Mouse (Mus musculus) ES-Bruce4 (cell line): ENCODE results near the gene Ccdc190.

ENCODE experiments used
- CTCF ChIP-seq: IDR thresholded peaks from one replicate; pipeline ENCODE4 v1.8.1; 2011; ENCODE audit warnings: low read depth, low read length
- POLR2A ChIP-seq: IDR thresholded peaks from one replicate; pipeline ENCODE4 v1.8.1; 2011; ENCODE audit warnings: low read length; ENCODE audit not compliant: insufficient read depth

GRCm38 (mm10) chr1:169931698-169932097 is 3.2 kb downstream of the Ccdc190 start:
- TF ChIP-seq POLR2A (no peak), CTCF (no peak)
